Mouse (Mus musculus) spleen, adult 2 months (tissue): ENCODE results near the gene Mbd6. TPM values are rescaled to one million over a fixed set of nuclear protein-coding genes. Genes with fewer than 3 reads are reported as not detected.
A peak's percentile ranks its signal among the peaks of the same experiment; 100 is the strongest.

Source experiments
- DNase-seq, 2 experiments: peaks; one replicate each; pipeline versions ENCODE4 v3.0.0 to v3.0.0-alpha.2; 2012 to 2021; ENCODE audit warnings: low spot score in 2 of 2, low read depth in 1 of 2
- H3K27ac ChIP-seq: fragments of 200-500 bp; 2 replicates; pipeline ENCODE4 v1.5.1; 2012; ENCODE audit warnings: low read length, inconsistent platforms; ENCODE audit not compliant: insufficient read depth
- H3K27me3 ChIP-seq: fragments of 200-500 bp; 2 replicates; pipeline ENCODE4 v1.6.1; 2012; ENCODE audit warnings: mild to moderate bottlenecking, moderate library complexity, low read length, inconsistent platforms; ENCODE audit not compliant: control insufficient read depth, insufficient read depth
- H3K36me3 ChIP-seq: fragments of 200-500 bp; 2 replicates; pipeline ENCODE4 v1.6.1; 2012; ENCODE audit warnings: mild to moderate bottlenecking, low read length, inconsistent platforms; ENCODE audit not compliant: control insufficient read depth, insufficient read depth
- H3K4me1 ChIP-seq: fragments of 200-500 bp; 2 replicates; pipeline ENCODE4 v1.6.1; 2011; ENCODE audit warnings: inconsistent platforms; ENCODE audit not compliant: control insufficient read depth, insufficient read depth, insufficient read length
- H3K4me3 ChIP-seq: fragments of 200-500 bp; 2 replicates; pipeline ENCODE4 v1.5.1; 2011; ENCODE audit warnings: mild to moderate bottlenecking, inconsistent platforms; ENCODE audit not compliant: insufficient read depth, insufficient read length; ENCODE audit errors: extremely low read depth
- CTCF ChIP-seq: fragments of 200-500 bp; IDR thresholded peaks from 2 replicates; pipeline ENCODE4 v1.5.1; 2011; ENCODE audit warnings: mild to moderate bottlenecking, inconsistent platforms; ENCODE audit not compliant: insufficient read depth, insufficient read length, insufficient replicate concordance; ENCODE audit errors: extremely low read depth
- POLR2A ChIP-seq: fragments of 200-500 bp; IDR thresholded peaks from 2 replicates; pipeline ENCODE4 v1.6.1; 2011; ENCODE audit warnings: low read depth, low read length, inconsistent platforms
- WGBS: fragments of 180-500 bp; shearing (Covaris S2); methylation state at CpG from one replicate; pipeline ENCODE4 v1.1.7; 2018; 5-methylcytosine and 5-hydroxymethylcytosine counted together
- polyA plus RNA-seq: library from polyadenylated mRNA; depleted of rRNA; stranded (reverse); fragments of >200 nt; gene quantifications from 2 replicates; pipeline ENCODE4 v1.2.3, GENCODE M21; 2012

The Mbd6 gene
- polyA plus RNA-seq, 1 experiment, result 55.8 TPM

DNA sequence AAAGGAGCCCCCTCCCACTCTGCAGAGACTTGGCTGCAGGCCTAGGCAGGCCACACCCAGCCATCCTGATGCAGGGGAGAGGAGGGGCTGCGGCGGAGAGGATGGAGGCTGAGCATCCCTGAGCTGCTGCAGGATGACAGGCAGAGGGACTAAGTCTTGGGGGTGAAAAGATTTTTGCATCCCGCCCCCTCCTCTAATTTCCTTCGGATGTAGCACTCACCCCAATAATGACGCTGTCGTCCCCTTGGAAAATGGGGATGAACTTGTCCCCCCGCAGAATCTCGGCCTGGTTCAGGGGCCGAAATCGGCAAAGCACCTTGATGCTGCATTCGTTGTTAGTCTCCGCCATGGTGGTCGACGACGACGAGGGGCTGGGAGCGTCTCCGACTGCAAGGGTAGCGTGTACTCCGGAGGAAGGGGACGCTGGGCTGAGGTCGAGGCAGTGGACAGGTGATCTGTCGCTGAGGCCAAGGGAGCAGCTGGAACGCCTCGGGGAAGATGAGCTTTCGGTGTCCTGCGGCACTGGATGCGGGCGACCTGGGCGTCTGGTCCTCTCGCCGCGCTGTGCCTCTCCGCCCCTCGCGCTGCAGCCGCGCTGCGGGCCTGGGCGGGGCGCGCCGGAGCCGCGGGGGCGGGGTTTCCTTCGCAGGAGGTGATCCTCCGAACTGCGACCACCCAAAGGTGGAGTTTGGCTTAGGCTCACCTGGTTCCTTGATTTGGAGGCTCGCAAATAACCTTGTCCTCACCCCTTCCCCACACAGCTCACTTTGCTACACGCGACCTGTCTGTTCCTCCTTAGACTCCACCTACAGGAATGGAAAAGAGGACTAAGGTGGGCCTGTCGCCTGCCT is 26.0 kb downstream of the Mbd6 start, which contains the start of gene Kif5a:
TSS of gene Kif5a (minus strand) at position 801 of the 851 bp plus-strand sequence.
- Histone ChIP-seq H3K4me3 (peak within 1 kb of the TSS; percentile 55; the same call in 1 of the 2 replicates), H3K27ac (no peak within 1 kb of the TSS), H3K27me3 (peaks cover 4% of the 10 kb centered on the region; the same call in 1 of the 2 replicates), H3K4me1 (peaks cover 6% of the 10 kb centered on the region; the same call in 1 of the 2 replicates), H3K36me3 (no peaks in the 10 kb centered on the region)
- 7% methylated on average over 53 of the region's 53 CpGs for WGBS
- DNase-seq, result no peak
- TF ChIP-seq CTCF (no peak), POLR2A (no peak)

DNA sequence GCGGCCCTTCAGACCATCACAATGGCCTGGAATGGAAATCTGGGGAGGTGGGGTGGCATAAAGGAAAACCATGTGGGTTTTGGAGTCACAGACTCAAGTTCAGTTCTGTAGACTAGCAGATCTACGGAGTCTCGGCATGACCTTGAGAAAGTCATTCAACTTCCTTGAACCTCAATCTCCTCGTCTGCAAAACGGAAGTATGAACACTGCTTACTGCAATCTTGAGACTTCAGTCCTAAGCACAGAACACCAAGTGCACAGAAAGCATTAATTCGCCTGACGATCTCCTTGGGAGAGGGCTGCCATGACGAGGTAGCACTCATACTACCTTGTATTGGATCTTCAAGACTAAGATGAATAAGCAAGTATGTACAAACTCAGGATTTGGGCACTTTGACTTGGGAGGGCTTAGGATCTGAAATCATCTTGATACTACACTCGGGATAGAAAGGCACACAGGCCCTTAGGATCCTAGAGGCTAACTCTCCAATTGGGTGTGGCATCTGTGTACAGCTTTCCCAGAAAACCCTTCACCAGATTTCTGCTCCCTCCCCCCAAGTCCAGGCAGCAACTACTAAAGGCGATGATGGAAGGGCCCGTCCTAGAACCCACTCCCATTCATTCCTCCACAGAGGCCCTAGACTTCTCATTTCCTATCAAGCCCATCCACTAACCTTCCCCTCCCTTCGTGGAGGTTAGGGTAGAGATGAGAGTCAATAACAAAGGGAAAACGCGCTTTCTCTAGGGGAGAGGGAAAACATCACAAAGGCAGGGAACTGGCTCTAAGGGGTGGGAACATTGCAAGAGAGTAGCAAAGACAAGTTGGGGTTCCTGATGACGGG is 26.9 kb downstream of the Mbd6 start:
- no peak overlapping the region for H3K27ac ChIP-seq
- WGBS, result 78% methylated on average over 15 of the region's 15 CpGs
- peaks cover 4% of the 10 kb centered on the region; the same call in 1 of the 2 replicates for H3K4me1 ChIP-seq
- TF ChIP-seq POLR2A, result no peak
- TF ChIP-seq CTCF, result no peak
- no peaks in the 10 kb centered on the region for H3K36me3 ChIP-seq
- peaks cover 4% of the 10 kb centered on the region; the same call in 1 of the 2 replicates for H3K27me3 ChIP-seq
- H3K4me3 ChIP-seq, result no peak overlapping the region
- no peak for DNase-seq

DNA sequence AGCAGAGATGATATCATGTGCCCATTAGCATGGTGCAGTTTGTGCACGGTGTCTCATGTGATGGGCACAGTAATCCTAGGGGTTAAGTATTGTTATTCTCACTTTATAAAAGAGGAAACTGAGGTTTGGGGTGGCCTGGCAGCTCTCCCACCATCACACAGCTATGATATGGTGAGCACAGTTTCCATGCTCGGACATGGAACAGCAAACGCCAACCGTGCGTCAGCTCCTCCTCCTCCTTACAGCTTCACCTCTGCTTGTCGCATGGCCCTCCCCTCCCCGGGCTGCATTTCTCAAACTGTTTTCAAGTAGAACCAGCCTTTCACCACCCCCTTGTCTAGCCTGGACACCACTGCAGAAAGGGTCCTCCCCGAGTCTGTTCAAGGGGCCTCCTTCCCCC is 30.3 kb downstream of the Mbd6 start:
- TF ChIP-seq POLR2A (no peak), CTCF (no peak)
- Histone ChIP-seq H3K36me3 (no peaks in the 10 kb centered on the region), H3K4me3 (no peak overlapping the region), H3K4me1 (peaks cover 3% of the 10 kb centered on the region; the same call in 1 of the 2 replicates), H3K27ac (no peak overlapping the region), H3K27me3 (peaks cover 4% of the 10 kb centered on the region; the same call in 1 of the 2 replicates)
- 17% methylated on average over 8 of the region's 8 CpGs for WGBS
- no peak for DNase-seq

DNA sequence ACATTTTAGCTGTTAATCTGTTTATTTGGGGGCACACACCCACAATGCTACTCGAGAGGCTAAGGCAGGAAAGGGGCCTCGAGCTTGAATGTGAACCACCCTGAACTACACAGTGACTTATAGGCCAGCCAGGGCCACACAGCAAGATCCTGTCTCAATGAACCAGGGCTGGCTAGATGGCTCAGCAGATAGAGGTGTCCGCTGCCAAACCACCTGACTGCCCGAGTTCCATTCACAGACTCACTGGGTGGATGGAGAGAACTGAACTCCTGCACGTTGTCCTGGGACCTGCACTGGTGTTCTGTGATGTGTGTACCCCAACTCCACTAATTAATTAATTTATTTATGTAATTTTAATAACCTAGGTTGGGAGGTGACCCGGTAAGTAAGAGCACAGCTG is 31.0 kb downstream of the Mbd6 start:
- H3K4me1 ChIP-seq, result peaks cover 2% of the 10 kb centered on the region; the same call in 1 of the 2 replicates
- H3K36me3 ChIP-seq, result no peaks in the 10 kb centered on the region
- no peak for TF ChIP-seq CTCF
- TF ChIP-seq POLR2A, result no peak
- H3K27ac ChIP-seq, result no peak overlapping the region
- no peak for DNase-seq
- WGBS, result 74% methylated on average over 6 of the region's 6 CpGs
- no peak overlapping the region for H3K4me3 ChIP-seq
- H3K27me3 ChIP-seq, result peaks cover 1% of the 10 kb centered on the region; the same call in 1 of the 2 replicates

DNA sequence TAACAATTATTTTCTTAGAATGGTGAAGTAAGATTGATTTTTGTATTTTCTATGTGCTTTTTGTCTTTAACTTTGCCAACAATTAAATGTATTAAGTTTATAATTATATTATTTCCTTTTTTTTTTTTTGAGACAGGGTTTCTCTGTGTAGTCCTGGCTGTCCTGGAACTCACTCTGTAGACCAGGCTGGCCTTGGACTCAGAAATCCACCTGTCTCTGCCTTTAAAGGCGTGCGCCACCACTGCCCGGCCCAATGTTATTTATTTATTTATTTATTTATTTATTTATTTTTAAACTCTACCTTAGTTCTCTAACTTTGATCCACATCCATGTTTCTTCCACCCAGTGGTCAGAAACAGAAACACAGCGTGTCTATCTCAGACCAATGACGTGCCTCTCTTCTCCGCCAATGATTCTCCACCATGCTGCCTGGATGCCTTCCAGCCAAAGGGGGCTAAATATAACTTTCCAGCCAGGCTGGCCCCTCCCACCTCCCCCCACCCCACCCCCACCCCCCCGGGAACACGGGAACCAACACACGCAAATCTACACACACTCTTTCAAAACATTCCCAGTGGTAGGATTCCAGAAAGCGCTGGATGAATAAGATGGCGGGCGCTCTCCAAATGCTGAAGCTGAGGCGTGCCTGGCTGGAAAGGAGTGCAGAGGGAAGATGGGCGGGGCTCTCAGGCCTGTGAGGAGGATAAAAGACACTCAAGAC is 33.0 kb downstream of the Mbd6 start:
- DNase-seq, result no peak
- Histone ChIP-seq H3K36me3 (no peaks in the 10 kb centered on the region), H3K4me3 (no peak overlapping the region), H3K4me1 (no peaks in the 10 kb centered on the region), H3K27ac (no peak overlapping the region), H3K27me3 (no peaks in the 10 kb centered on the region)
- TF ChIP-seq POLR2A (no peak), CTCF (no peak)
- 51% methylated on average over 14 of the region's 14 CpGs for WGBS

DNA sequence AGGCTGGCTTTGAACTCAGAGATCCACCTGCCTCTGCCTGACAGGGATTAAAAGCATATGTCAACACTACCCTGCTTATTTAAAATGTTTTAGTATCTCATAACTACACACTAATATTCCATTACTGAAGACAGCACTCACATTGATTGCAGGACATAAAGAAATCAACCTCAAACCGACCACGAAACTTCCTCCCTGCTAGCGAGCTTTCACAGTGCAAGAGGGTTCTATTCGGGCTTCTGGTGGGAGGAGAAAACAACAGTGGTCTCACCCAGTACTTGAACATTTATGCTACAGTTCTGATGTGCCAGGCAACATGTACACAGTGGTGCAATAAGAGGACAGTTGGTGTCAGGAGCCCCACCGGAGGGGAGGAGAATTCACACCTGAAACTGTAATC is 38.0 kb downstream of the Mbd6 start:
- no peak for DNase-seq
- no peaks in the 10 kb centered on the region for H3K4me1 ChIP-seq
- 19% methylated on average over 5 of the region's 5 CpGs for WGBS
- TF ChIP-seq POLR2A (no peak), CTCF (no peak)
- H3K4me3 ChIP-seq, result no peak overlapping the region
- H3K36me3 ChIP-seq, result no peaks in the 10 kb centered on the region
- H3K27me3 ChIP-seq, result no peaks in the 10 kb centered on the region
- no peak overlapping the region for H3K27ac ChIP-seq
